In genomic region chr9:30577243-30577642, GRCm38 (mm10) we compare ENCODE assay signal across 26 mouse cellular contexts.
DNase-seq lines count a peak whose midpoint lies in the region; ATAC-seq and TF ChIP-seq lines count a peak whose summit lies in the region.
"Had no signal": no experiment of that assay in that cellular context is flagged by ENCODE, and none has a peak within 500 bp of the region (broad histone marks: within the 10 kb centered on the region; RNA-seq: fewer than 3 reads in every experiment).

No protein-coding gene starts in this region.

- no peak for TF ChIP-seq POLR2A in heart, adult 2 months (IDR thresholded peaks at IDR 0.05; ENCODE audit: insufficient read depth, low read depth, low read length)

- H3K4me1 ChIP-seq in heart, adult 2 months (ENCODE audit: control insufficient read depth, insufficient read depth, low read length), result peaks cover 11% of the 10 kb centered on the region
- peaks cover 9% of the 10 kb centered on the region; the same call in 1 of the 2 replicates for H3K4me1 ChIP-seq in heart, embryonic 11.5 days (ENCODE audit: control insufficient read depth, insufficient read depth, low read length)
- H3K4me1 ChIP-seq in heart, embryonic 16.5 days (ENCODE audit: control insufficient read depth, insufficient read depth, low read length), result peaks cover 12% of the 10 kb centered on the region
- peaks cover 21% of the 10 kb centered on the region for H3K4me1 ChIP-seq in heart, embryonic 12.5 days (replicated peaks)
- H3K4me1 ChIP-seq: forebrain, embryonic 13.5 days had no signal

- ATAC-seq in heart, embryonic 11.5 days (replicated peaks; ENCODE audit: insufficient number of reproducible peaks, low FRiP score, low TSS enrichment), result no peak
- no peak for ATAC-seq in heart, embryonic 16.5 days (replicated peaks; ENCODE audit: extremely low read depth, insufficient read depth, low FRiP score)
- no peak for ATAC-seq in heart, embryonic 12.5 days (ENCODE audit: insufficient number of reproducible peaks, low FRiP score)
- ATAC-seq: forebrain, embryonic 13.5 days; forebrain, embryonic 16.5 days; hindbrain, postnatal 0 days; inflammation-experienced regulatory T-cells, adult 6 months; intestine, embryonic 16.5 days; Patski had no signal

- intact Hi-C loops in heart, adult 2 months (cut with DNase I), result loop anchor here (5.0 kb wide), 1 partner anchor 55 kb away; no protein-coding TSS in a partner anchor

- 0 out of 2 replicates have a peak overlapping the region, but pooled peaks have one; percentile 3 for H3K27ac ChIP-seq in heart, adult 2 months
- H3K27ac ChIP-seq in heart, embryonic 11.5 days (ENCODE audit: low read depth, low read length), result no peak overlapping the region
- H3K27ac ChIP-seq in heart, embryonic 16.5 days (ENCODE audit: low read length), result peak overlapping the region; percentile 25; the same call in 1 of the 2 replicates
- H3K27ac ChIP-seq in heart, embryonic 12.5 days (ENCODE audit: poor library complexity, severe bottlenecking), result no peak overlapping the region
- H3K27ac ChIP-seq: forebrain, embryonic 10.5 days; forebrain, embryonic 13.5 days; hindbrain, embryonic 14.5 days; hindbrain, postnatal 0 days had no signal

- no peak overlapping the region for H3K4me3 ChIP-seq in heart, adult 2 months
- no peak overlapping the region for H3K4me3 ChIP-seq in heart, embryonic 11.5 days (ENCODE audit: low read depth, low read length)
- H3K4me3 ChIP-seq in heart, embryonic 16.5 days (ENCODE audit: low read length), result no peak overlapping the region
- no peak overlapping the region for H3K4me3 ChIP-seq in heart, embryonic 12.5 days
- H3K4me3 ChIP-seq: forebrain, embryonic 10.5 days; forebrain, embryonic 13.5 days had no signal

- H3K4me2 ChIP-seq in heart, embryonic 11.5 days, result no peak overlapping the region
- H3K4me2 ChIP-seq in heart, embryonic 16.5 days (ENCODE audit: low read depth, low read length), result no peak overlapping the region
- H3K4me2 ChIP-seq in heart, embryonic 12.5 days, result no peak overlapping the region
- H3K4me2 ChIP-seq: forebrain, embryonic 13.5 days; hindbrain, embryonic 14.5 days had no signal

- no peaks in the 10 kb centered on the region for H3K79me2 ChIP-seq in heart, adult 2 months (replicated peaks; ENCODE audit: control insufficient read depth, insufficient read depth, low read length)

- 49% methylated on average over 4 of the region's 4 CpGs for WGBS in heart, adult 2 months
- 57% methylated on average over 4 of the region's 4 CpGs for WGBS in heart, embryonic 11.5 days (ENCODE audit: insufficient replicate concordance)
- WGBS in heart, embryonic 16.5 days, result 58% methylated on average over 4 of the region's 4 CpGs
- 64% methylated on average over 4 of the region's 4 CpGs for WGBS in heart, embryonic 12.5 days

- no peak for TF ChIP-seq EP300 in heart, adult 2 months (IDR thresholded peaks at IDR 0.05; ENCODE audit: insufficient read depth, low read depth, low read length)

- H3K9ac ChIP-seq in heart, adult 2 months (ENCODE audit: low read depth, low read length), result no peak overlapping the region
- H3K9ac ChIP-seq in heart, embryonic 11.5 days (ENCODE audit: low read depth, low read length), result no peak overlapping the region
- no peak overlapping the region for H3K9ac ChIP-seq in heart, embryonic 16.5 days (ENCODE audit: low read length)
- no peak overlapping the region for H3K9ac ChIP-seq in heart, embryonic 12.5 days
- H3K9ac ChIP-seq: forebrain, embryonic 13.5 days; hindbrain, embryonic 14.5 days had no signal

- DNase-seq in adrenal gland, adult 2 months, result peak; percentile 6
- no peak for DNase-seq in adrenal gland, adult 8-10 months
- no peak for DNase-seq in heart, adult 2 months
- DNase-seq: adrenal gland, postnatal 25 days; cerebellum, adult 11-12 months; cerebellum, adult 8-10 months; cerebellum, postnatal 10 days; cerebellum, postnatal 36 days; embryo, embryonic 11 days; gastrocnemius, postnatal 14 days; heart, postnatal 10 days; heart, postnatal 4 days; kidney, adult 18-20 months; kidney, adult 9 months had no signal

- no peaks in the 10 kb centered on the region for H3K9me3 ChIP-seq in heart, embryonic 11.5 days (replicated peaks; ENCODE audit: control insufficient read depth, low read length)
- no peaks in the 10 kb centered on the region for H3K9me3 ChIP-seq in heart, embryonic 16.5 days (replicated peaks; ENCODE audit: control insufficient read depth, low read length)
- H3K9me3 ChIP-seq in heart, embryonic 12.5 days (replicated peaks), result no peaks in the 10 kb centered on the region
- H3K9me3 ChIP-seq: forebrain, embryonic 10.5 days; forebrain, embryonic 13.5 days; G1E had no signal

- no peak for TF ChIP-seq CTCF in heart, adult 2 months (IDR thresholded peaks at IDR 0.05)

- no peaks in the 10 kb centered on the region for H3K27me3 ChIP-seq in heart, adult 2 months (ENCODE audit: control insufficient read depth, insufficient read depth, low read length)
- H3K27me3 ChIP-seq in heart, embryonic 11.5 days (ENCODE audit: control insufficient read depth, insufficient read depth, low read length), result no peaks in the 10 kb centered on the region
- H3K27me3 ChIP-seq in heart, embryonic 16.5 days (ENCODE audit: control insufficient read depth, insufficient read depth, low read length), result no peaks in the 10 kb centered on the region
- no peaks in the 10 kb centered on the region for H3K27me3 ChIP-seq in heart, embryonic 12.5 days (replicated peaks)
- H3K27me3 ChIP-seq: forebrain, embryonic 13.5 days; Patski had no signal

- H3K36me3 ChIP-seq in heart, adult 2 months (ENCODE audit: control insufficient read depth, insufficient read depth, low read length), result peaks cover 8% of the 10 kb centered on the region
- H3K36me3 ChIP-seq in heart, embryonic 11.5 days (ENCODE audit: control insufficient read depth, insufficient read depth, low read length), result no peaks in the 10 kb centered on the region
- no peaks in the 10 kb centered on the region for H3K36me3 ChIP-seq in heart, embryonic 16.5 days (ENCODE audit: control insufficient read depth, insufficient read depth)
- no peaks in the 10 kb centered on the region for H3K36me3 ChIP-seq in heart, embryonic 12.5 days
- H3K36me3 ChIP-seq: forebrain, embryonic 10.5 days; G1E had no signal

Comparison
In these comparisons a context has a peak if more than half of its experiments do, and no peak if none do; other contexts are left out.
1. H3K27ac ChIP-seq: peak in heart, adult 2 months (single experiment) and heart, embryonic 16.5 days (single experiment); none in heart, embryonic 11.5 days (single experiment) and heart, embryonic 12.5 days (single experiment).